Mouse (Mus musculus) bone marrow macrophage, adult 2 months (primary cell): ENCODE results near the gene Rad21l. TPM values are rescaled to one million over a fixed set of nuclear protein-coding genes. Genes with fewer than 3 reads are reported as not detected.
"Not testable (repeated sequence)": the region's sequence is repeated elsewhere in the genome, so short reads cannot be mapped to it uniquely, and the experiment has no call there.

Experiments used
- H3K27ac ChIP-seq: 2 replicates; pipeline ENCODE4 v1.5.1; 2012; ENCODE audit warnings: low read depth, low read length; ENCODE audit not compliant: insufficient read depth
- H3K4me1 ChIP-seq: 2 replicates; pipeline ENCODE4 v1.6.1; 2012; ENCODE audit warnings: low read length; ENCODE audit not compliant: control insufficient read depth, insufficient read depth
- H3K4me3 ChIP-seq: 2 replicates; pipeline ENCODE4 v1.5.1; 2012; ENCODE audit warnings: mild to moderate bottlenecking, low read length, moderate library complexity; ENCODE audit not compliant: insufficient read depth
- CTCF ChIP-seq: IDR thresholded peaks from 2 replicates; pipeline ENCODE4 v1.5.1; 2012; ENCODE audit warnings: low read depth, mild to moderate bottlenecking, low read length, moderate library complexity
- POLR2A ChIP-seq: IDR thresholded peaks from 2 replicates; pipeline ENCODE4 v1.6.1; 2012; ENCODE audit warnings: mild to moderate bottlenecking, low read depth, low read length, borderline replicate concordance
- polyA plus RNA-seq: library from polyadenylated mRNA; stranded (reverse); fragments of >200 nt; gene quantifications from 2 replicates; pipeline ENCODE4 v1.2.4, GENCODE M21; 2012; ENCODE audit not compliant: missing spikeins, insufficient read depth, insufficient read length

Rad21l gene
- polyA plus RNA-seq, 1 experiment: not detected

GRCm38 (mm10) chr2:151629310-151629709 lies 39.0 kb downstream of the Rad21l start:
- TF ChIP-seq POLR2A (no peak), CTCF (no peak)
- H3K27ac ChIP-seq: no peak overlapping the region
- H3K4me3 ChIP-seq: no peak overlapping the region
- H3K4me1 ChIP-seq: no peaks in the 10 kb centered on the region

GRCm38 (mm10) chr2:151628011-151628410 lies 40.3 kb downstream of the Rad21l start:
- Histone ChIP-seq H3K27ac (no peak overlapping the region), H3K4me3 (no peak overlapping the region), H3K4me1 (no peaks in the 10 kb centered on the region)
- TF ChIP-seq CTCF: no peak
- TF ChIP-seq POLR2A: no peak

- no peaks in the 10 kb centered on the region for H3K4me1 ChIP-seq
- TF ChIP-seq POLR2A (no peak), CTCF (no peak)
- H3K27ac ChIP-seq: no peak overlapping the region
- H3K4me3 ChIP-seq: no peak overlapping the region
These were observed 42.0 kb downstream of the Rad21l start for GRCm38 (mm10) chr2:151626296-151626695.

- TF ChIP-seq POLR2A: no peak
- TF ChIP-seq CTCF: no peak
- Histone ChIP-seq H3K4me3 (no peak overlapping the region), H3K4me1 (no peaks in the 10 kb centered on the region), H3K27ac (no peak overlapping the region)
These were observed 44.6 kb downstream of the Rad21l start for GRCm38 (mm10) chr2:151623776-151624175.

- TF ChIP-seq CTCF: no peak
- TF ChIP-seq POLR2A: no peak
- Histone ChIP-seq H3K27ac (no peak overlapping the region), H3K4me1 (no peaks in the 10 kb centered on the region), H3K4me3 (no peak overlapping the region)
These were observed 51.6 kb downstream of the Rad21l start for GRCm38 (mm10) chr2:151616551-151617329.

GRCm38 (mm10) chr2:151615779-151616178 lies 52.6 kb downstream of the Rad21l start:
- not testable (repeated sequence) for H3K27ac ChIP-seq, H3K4me3 ChIP-seq, H3K4me1 ChIP-seq

- Histone ChIP-seq H3K27ac (no peak overlapping the region), H3K4me3 (no peak overlapping the region), H3K4me1 (no peaks in the 10 kb centered on the region)
- TF ChIP-seq POLR2A: no peak
- no peak for TF ChIP-seq CTCF
These were observed 58.4 kb downstream of the Rad21l start for GRCm38 (mm10) chr2:151609974-151610373.

GRCm38 (mm10) chr2:151608435-151608834 lies 59.9 kb downstream of the Rad21l start:
- Histone ChIP-seq H3K4me3 (no peak overlapping the region), H3K27ac (no peak overlapping the region), H3K4me1 (no peaks in the 10 kb centered on the region)
- TF ChIP-seq CTCF (no peak), POLR2A (no peak)

- Histone ChIP-seq H3K27ac (no peak overlapping the region), H3K4me1 (no peaks in the 10 kb centered on the region), H3K4me3 (no peak overlapping the region)
- no peak for TF ChIP-seq POLR2A
- TF ChIP-seq CTCF: no peak
These were observed 62.8 kb downstream of the Rad21l start for GRCm38 (mm10) chr2:151605437-151605987.

- TF ChIP-seq POLR2A (no peak), CTCF (no peak)
- H3K4me1 ChIP-seq: peaks cover 5% of the 10 kb centered on the region
- no peak overlapping the region for H3K4me3 ChIP-seq
- no peak overlapping the region for H3K27ac ChIP-seq
These were observed 64.7 kb downstream of the Rad21l start for GRCm38 (mm10) chr2:151603630-151604029.
